Mouse (Mus musculus) heart, postnatal 10 days (tissue): Measurements from ENCODE around the gene Lmod2. TPM values are rescaled to one million over a fixed set of nuclear protein-coding genes. Genes with fewer than 3 reads are reported as not detected.

Experiments
- DNase-seq, 2 experiments: peaks; one replicate each; pipeline ENCODE4 v3.0.0; 2021
- intact Hi-C: fragments of 180-260 bp; cut with DNase I; formaldehyde crosslinking; loops from one replicate; pipeline ENCODE4 v1.15.1; 2025
- total RNA-seq, 2 experiments: library from RNA; stranded (reverse); gene quantifications; 2 replicates each; pipeline ENCODE4 v1.2.3; 2021

Lmod2 gene
- total RNA-seq, result 100 to 1,000 TPM; 278 to 346 TPM

DNA sequence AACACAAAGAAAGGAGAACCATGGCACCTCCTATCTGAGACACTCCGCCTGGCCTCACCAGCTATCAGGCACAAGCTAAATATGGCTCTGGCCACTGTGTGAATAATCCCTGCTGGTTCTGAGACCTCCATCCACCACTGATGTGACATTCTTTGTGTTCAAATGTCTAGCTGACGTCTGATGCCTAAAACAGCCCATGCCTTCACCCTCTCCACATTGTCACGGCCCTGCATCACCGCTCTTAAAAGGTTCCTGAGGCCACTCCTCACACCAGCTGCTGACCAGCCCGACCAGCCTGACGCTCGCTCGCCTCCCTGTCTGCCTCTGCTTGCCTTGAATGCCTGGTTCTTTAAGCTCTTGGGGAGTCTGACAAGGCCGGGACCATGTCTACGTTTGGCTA, at the start of gene Lmod2:
Lmod2 (plus strand) TSS at position 263 of the 400 bp plus-strand sequence.
- peak; percentile 85 to 89 for DNase-seq
- intact Hi-C loops, result no loop called here

DNA sequence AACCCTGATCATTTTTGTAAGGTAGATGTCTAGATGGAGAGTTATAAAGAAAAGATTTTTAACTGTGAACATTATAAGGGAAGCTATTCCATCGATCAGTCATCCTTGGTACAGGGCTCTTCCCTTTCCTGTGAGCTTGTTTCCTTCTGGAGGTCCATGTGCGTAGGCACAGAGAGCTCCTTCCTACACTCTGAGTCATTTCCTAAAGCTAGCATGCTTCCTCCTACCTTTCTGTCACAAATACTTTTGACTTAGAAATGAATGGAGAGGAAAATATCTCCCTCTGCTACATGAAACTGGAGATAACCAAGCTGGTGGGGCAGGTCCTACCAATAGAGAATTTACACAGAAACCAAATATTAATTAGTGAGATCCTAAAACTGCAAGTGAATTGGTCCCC, 47.8 kb upstream of the Lmod2 start:
- DNase-seq, result no peak
- intact Hi-C loops, result no loop called here

DNA sequence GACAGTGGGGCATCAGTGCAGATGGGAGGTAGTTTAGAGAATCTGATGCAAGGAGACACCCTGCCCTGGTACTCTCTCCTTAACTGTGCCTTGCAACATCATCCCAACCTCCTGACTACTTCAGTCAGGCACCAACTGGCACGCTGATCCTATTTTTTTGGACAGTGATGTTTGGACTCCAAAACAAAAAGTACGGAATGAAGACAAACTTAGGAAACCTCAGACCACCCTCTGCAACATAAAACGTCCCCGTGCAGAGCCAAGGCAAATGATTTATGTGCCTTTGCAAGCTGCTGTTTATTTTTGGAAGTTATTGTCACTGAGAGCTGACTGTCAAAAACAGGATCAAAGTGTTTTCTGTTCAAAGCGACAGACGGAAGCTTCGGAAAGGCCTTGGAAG, 45.5 kb upstream of the Lmod2 start:
- intact Hi-C loops, result no loop called here
- no peak for DNase-seq

DNA sequence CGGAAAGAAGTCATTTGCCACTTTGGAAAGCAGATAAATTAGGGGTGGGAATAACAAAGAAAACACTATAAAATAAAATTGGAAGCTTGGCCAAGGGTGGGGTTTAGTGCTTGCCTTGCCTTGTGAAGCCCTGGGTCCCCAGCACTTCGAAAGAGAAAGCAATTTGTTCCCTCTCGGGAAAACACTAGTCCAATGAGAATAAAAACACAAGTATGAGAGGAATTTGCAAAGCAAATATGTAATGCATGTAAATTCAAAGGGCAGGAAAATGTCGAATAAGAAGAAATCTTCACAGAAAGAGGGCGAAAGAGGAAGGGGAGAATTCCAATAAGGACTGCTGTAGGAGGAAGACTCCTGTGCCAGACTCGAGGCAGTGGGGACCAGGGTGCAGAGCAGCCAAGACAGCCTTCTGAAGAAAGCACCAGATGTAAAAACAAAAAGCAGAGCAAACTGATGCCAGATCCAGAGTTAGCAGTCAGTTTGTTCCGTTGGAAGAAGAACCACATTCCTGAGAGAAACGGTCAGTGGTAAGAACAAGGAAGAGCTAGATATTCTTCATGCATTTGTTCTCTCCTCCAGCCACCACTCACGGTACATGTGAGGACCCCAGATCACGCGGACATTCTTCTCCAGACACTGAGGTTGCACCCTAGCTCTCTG, 43.0 kb upstream of the Lmod2 start:
- DNase-seq, result peak; percentile 50 to 51
- intact Hi-C loops, result no loop called here

DNA sequence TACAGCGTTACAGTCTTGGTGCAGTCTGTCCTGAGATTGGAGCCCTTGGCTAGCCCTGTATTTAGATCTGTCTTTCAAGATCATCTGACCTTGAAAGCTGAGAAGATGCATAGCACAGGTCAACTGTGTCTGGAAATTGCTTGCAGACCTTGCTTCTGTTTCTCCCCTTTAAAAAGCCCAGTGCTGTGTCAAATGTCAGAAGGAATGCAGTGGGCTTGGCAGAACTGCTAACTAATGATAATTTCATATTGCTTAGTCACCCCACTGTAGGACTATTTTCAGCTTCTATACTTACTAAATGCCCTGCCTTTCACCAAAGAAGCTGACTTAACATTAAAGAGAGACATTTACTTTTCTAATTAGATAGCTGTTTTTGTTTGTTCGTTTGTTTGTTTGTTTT, 42.1 kb upstream of the Lmod2 start:
- peak in 1 of 2 experiments; percentile 22 for DNase-seq
- intact Hi-C loops, result no loop called here

DNA sequence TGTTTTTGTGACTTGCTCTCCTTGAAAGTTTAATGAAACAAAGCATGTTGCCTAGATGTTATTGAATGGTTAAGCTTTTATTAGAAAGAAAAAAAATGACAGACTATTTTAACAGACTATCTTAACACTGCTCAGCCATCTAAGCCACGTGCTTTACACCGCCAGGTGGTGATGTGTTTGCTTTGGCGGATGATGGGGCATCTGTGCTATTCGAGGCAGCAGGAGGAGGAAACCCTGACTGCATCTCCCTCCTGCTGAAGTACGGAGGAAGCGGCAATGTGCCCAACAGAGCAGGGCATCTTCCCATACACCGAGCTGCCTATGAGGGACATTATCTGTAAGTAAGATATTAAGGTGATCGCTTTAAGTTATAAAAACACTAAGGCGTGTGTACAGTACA, 33.5 kb upstream of the Lmod2 start:
- intact Hi-C loops, result no loop called here
- DNase-seq, result no peak

DNA sequence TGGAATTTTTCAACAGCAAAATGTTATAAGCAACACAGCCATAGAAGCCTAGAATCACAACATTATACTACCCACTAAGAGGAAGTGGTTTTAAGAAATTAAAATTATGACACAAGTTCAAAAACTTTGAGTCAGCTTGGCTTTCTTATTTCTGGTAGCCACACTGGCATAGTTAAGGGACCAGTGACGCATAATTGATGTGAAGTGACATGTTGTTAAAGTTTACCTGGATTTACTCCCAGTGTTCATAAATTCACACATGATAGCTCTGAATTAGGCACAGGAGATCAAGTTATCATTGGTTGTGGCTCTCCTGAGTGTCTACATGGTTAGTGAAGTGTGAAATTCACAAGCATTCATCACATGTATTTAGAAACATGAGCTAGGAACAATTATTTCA, 32.7 kb upstream of the Lmod2 start:
- intact Hi-C loops, result no loop called here

DNA sequence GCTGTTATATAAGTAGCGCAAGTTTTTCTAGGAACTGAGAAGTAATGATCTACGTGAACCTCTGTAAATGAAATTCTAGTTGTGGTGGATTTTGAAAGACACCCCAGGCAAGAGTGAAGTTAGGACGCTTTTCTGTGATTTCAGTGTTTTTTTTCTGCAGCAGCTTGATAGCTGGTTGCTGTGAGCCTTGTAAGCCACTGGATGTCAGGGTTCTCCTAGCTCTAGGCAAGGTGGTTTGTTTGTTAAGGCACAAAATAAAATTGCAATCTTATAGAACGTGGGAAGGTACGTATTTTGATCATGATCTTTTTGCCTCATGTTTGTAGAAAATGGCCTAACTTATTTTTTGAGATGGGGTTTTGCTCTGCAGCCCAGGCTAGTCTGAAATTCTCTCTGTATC, 28.6 kb upstream of the Lmod2 start:
- peak in 1 of 2 experiments; percentile 37 for DNase-seq
- intact Hi-C loops, result loop anchor here (1.0 to 2.0 kb wide), 3 partner anchors 39 to 152 kb away; no protein-coding TSS in a partner anchor

More for the DNA sequence above, 32.7 kb upstream of the Lmod2 start:
- no peak for DNase-seq

DNA sequence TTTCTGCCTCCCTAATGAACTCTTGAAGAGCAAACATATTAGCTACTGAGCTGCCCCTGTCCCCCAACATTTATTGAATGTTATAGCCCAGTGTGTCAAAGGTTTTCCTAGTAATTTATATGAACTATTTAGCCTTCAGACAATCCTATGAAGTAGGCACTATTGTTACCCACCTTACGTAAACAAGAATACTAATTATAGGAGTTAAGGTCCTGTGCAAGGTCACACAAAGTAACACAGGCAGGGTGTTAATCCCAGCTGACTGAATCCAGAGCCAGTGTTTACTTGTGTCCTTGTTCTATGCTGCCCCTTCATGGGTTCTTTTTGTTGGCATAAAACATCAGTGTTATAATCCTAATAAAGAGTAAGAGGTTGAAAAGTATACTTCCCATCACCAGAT, 27.9 kb upstream of the Lmod2 start:
- intact Hi-C loops, result loop anchor here (1.0 to 2.0 kb wide), 5 partner anchors 17 to 151 kb away; no protein-coding TSS in a partner anchor
- DNase-seq, result peak in 1 of 2 experiments; percentile 32

DNA sequence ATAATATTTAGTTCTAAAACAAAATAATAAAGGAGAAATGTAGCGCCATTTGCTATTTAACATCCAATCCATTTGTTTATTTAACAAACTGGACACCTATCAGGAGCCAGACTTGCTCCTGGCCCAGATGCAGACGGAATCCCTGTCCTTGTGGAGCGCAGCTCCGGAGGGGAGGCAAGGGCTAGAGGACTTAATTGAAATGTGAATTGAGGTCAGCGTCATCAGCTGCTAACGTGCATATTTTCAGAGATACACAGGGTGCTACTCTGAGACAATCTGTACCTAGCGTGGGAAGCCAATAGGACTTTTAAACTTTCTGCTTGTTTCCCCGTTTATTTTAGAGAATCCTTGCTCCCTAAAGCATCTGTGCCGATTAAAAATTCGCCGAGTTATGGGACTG, 27.3 kb upstream of the Lmod2 start:
- intact Hi-C loops, result loop anchor here (2.0 kb wide), 2 partner anchors 17 to 31 kb away; no protein-coding TSS in a partner anchor
- DNase-seq, result peak; percentile 42 to 46

DNA sequence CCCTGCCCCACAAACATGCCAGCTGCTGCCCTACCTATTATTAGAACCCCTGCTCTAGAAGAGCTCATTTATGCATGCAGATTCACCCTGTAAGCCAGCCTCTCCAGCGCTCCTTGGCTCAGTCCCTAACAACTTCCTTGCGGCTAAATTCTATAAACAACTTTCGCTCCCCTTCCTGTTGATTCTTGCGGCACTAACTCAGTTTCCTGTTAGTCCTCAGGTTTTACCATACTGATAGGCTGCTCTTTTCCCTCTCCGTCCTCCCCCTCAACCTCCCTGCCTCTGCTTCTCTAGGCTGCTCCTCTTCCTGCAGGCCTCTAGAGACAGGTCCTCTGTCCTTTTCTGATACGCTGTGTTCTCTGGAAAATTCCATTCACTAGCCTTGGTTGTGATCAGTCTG, 26.4 kb upstream of the Lmod2 start:
- intact Hi-C loops, result loop anchor here (2.0 kb wide), 2 partner anchors 16 to 30 kb away; no protein-coding TSS in a partner anchor
- DNase-seq, result peak; percentile 36 to 48

DNA sequence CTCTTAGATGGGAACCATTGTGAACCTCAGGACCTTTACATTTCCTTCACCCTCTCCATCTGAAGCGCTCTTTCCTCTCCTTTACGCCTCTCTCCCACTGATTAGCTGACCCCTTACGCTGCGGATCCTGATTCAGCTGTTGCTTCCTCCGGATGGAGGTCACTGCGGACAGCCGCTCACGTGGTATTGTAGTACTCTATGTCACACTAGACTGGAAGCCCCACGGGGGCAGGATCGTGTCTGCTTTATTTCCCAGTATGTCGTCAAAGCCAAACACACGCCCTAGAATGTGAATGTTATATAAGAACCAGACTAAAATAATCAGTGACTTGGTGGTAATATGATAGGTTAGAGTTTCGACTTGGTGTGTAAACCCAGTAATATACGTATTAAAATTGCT, 25.1 kb upstream of the Lmod2 start:
- intact Hi-C loops, result no loop called here

DNA sequence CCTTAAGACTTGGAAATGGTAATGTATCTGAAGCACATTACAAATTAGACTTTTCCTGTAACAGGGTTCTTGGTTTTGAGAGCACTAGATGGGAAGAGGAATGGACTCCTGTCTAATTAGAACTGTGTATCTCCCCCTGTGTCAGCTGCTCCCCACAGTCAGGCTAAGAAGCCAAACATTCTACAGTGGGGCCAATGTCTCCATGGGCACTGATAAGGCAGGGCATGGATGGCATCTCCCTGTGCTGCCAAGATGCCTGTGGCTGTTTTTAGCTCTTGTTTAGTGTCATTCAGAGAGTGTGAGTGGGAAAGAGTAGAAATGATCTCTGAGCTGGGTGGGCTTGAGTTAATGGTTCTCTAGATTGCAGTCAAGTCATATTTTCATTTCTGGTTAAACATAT, 24.2 kb upstream of the Lmod2 start:
- intact Hi-C loops, result no loop called here
- DNase-seq, result peak; percentile 50 to 72

More for the DNA sequence above, 25.1 kb upstream of the Lmod2 start:
- DNase-seq, result no peak

DNA sequence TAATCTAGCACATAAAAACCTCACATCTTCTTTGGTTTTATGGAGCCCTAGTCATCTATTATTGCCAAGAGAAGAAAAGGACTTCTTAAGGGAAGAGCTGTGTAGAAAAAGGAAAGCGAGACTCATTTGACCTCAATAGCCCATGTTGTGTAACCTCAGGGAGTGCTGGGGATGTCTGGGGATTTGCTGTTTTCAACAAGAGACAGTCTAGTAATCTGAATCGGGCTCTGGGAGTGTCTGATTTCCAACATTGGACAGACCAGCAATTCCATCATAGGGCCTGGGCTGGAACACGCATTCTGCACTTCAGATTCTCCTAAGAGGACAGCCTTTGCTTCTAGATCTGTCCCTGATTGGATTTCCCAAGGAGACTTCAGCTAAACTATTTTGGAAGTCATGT, 14.1 kb upstream of the Lmod2 start:
- peak; percentile 18 to 31 for DNase-seq
- intact Hi-C loops, result no loop called here

DNA sequence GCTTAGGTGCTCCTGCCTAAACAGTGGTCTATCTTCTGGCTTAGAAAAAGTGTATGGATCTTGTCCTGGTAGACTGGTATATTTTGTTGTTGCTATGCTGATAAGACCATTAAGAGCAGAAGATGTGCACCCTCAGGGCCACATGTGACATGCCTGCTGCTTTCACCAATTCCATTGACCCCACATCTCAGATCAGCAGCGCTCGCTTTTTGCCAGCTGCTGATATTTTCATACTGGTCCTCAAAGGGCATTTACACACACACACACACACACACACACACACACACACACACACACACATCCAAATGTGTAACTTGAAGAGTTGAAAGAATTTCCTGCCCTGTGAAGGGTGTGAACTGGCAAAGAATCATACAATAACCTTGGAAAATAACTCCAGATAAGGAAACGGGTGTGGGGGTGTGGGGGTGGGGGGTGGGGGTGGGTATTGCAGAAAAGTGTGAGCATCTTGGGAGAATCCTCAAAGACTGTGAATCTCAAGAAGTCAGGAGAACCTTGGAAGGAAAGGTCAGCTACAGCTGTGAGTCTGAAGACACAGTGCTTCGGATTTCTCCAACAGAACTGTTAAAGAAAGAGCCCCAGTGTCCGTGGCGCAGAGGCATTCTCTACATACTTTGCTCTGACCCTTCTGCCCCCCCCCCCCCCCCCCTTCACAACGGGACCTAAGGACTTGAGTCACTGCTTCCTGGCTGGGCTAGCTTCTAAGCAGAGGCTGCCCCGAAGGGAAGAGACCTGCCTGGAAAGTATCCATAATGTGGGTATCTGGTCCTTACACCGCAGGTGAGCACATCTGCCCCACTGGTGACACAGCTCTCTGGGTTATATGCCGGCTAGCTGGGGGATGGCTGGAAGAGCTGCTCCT, 11.9 kb upstream of the Lmod2 start:
- intact Hi-C loops, result loop anchor here (2.0 to 5.0 kb wide), 2 partner anchors 15 to 77 kb away; no protein-coding TSS in a partner anchor
- peak in 1 of 2 experiments; percentile 55 for DNase-seq

DNA sequence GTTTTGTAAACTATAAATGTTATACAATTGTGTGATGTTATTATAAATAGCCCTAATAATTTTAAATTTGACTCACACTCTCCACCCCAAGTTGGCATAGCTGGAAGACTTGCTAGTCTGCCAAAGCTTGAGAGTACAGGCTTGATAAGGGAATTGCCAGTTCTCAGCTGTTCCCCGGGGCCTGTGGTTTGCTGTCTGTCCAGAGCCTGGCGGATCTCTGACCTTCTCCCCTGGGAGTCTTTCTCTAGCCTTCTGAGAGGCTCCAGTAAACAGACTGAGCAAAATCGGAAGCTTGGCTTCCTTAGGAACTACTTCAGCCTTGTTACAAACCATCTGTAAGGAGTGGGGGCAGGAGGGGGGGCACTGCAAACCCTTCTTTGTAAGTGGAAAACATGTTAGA, 10.7 kb upstream of the Lmod2 start:
- intact Hi-C loops, result loop anchor here (2.0 to 5.0 kb wide), 2 partner anchors 16 to 75 kb away; no protein-coding TSS in a partner anchor
- peak; percentile 87 to 88 for DNase-seq

DNA sequence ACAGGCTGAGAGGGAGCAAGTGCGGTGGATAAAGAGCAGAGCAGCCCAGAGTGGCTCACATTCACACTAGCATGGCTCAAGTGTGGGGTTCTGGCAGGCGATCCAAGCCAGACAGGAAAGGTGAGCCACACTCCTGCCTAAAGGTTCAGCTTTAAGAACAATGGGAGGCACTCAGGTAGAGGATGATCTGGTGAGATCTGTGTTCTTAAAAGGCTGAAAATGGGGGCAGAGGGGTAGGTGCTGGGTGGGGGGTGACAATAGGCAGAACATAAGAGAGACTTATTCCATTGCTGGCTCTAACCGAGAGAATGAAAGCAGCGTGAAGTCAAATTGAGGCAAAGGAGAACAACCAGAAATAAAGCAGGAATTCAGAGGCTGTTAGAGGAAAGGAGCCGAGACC, 7.3 kb upstream of the Lmod2 start:
- intact Hi-C loops, result no loop called here
- DNase-seq, result no peak

DNA sequence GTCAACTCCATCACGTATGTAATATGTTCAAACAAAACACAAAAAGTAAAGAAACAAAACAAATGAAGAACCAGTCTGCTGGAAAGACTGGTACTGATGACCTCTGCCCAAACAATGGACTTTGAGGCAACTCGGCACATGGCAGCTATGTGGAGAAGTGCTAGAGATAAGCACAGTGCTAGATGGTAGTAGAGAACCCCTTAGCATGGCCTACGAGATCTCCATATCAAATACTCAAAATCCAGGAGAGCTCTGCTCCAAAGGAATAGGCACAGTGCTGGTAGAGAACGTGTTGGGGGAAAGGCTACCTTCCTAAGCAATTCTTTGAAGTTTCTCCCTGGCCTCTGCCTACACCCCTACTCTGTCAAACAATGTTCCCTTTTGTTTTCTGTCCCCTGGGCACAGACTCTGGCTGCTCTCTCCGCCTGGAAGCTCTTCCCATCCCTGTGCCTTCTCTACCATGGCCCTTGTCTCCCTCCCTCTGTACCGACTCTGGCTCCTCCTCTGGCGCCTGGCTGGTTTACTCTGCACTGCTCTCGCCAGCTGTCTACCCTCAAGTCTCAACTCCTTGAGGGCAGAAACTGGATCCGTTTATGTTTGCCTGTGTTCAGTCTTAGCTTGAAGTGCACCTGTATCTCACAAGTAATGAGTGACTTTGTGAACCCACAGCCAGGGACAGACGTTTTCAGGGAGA, 5.9 kb upstream of the Lmod2 start:
- DNase-seq, result no peak
- intact Hi-C loops, result no loop called here

DNA sequence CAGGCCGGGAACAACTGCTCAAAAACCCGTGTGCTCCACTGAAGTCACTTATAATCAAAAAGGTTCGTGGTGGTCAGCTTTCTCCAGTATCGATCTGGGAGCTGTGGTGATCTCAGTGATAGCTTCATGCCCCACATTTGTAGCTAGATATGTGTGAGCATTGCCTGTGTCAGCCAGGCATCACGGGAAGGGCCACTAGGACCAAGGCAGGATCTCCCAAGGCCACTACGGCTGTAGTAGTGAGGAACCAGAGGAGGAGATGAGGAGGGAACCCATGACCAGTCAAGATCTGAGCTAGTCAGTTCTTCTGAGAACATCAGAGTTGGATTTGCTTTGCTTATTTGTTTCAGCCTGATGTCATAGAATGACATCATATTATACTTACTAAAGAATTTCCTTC, 1.6 kb downstream of the Lmod2 start:
- intact Hi-C loops, result no loop called here

DNA sequence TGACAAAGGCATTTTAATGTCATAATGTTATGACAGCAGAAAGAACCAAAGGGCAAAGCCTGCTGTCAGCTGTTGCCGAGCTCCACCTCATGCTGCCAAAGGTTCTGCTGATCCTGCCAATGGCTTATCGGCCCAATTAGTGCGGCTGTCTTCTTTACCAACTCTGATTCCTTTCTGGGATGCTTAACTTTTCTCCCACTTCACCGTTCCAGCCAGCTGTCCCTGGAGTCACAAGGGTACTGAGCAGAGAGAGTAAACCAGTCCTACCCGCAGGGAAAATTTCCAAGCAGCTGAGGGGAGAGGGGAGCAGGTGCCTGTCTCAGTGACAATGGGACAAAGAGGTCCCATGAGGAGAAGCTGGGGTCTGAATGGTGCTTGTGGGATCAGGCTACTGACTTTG, 2.1 kb downstream of the Lmod2 start:
- peak; percentile 55 to 57 for DNase-seq
- intact Hi-C loops, result loop anchor here (2.0 kb wide), 1 partner anchor 29 kb away; no protein-coding TSS in a partner anchor

More for the DNA sequence above, 1.6 kb downstream of the Lmod2 start:
- DNase-seq, result no peak

DNA sequence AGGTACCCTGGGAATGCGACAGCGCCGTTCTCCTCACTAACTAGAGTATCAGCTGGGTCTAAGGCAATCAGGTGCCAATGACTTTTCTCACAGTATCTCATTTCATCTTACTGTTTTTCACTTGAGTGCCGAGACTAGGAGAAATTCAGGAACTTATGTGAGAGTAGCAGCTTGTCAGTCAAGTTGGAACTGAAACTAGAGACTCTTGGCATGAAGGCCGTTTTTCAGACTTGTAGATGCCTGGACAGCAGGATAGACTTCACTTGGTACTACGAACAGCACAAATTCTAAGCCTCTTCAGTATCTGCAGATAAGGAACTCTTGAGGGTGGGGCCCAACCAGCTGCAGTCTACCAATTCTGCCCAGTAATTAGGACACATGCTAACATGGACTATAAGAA, 2.6 kb downstream of the Lmod2 start:
- intact Hi-C loops, result loop anchor here (2.0 kb wide), 1 partner anchor 29 kb away; no protein-coding TSS in a partner anchor
- no peak for DNase-seq
